ENCODE assay signal across 12 mouse cellular contexts in the genomic region with DNA sequence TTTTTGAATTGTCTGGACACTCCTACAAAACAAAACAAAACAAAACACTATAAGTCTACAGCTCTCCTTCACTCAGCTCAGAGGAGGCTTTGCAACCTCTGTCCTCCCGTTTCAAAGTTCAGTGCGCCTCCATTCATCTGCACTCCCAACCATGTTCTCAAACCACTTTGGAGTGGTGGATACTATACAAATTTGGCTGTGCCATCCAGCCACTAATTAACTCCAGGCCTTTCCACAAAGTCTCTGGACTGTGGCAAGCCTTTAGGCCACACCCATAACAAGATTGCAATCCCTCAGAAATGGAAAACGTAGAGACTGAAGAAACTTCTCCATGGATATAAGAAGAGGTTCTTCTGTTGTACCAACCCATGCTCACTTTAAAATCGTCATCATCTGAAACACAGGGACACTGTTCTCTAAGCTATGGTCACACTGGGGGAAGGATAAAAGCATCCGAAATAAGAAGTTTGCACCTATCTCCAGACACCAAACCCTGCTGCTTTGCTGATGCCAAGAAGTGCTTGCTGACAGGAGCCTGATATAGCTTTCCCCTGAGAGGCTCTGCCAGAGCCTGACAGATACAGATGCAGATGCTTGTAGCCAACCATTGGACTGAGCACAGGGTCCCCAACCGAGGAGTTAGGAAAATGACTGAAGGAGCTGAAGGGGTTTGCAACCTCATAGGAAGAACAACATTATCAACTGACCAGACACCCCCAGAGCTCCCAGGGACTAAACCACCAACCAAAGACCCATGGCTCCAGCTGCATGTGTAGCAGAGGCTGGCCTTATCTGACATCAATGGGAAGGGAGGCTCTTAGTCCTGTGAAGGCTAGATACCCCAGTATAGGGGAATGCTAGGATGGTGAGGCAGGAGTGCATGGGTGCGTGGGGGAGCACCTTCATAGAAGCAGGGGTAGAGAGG. TPM values are rescaled to one million over a fixed set of nuclear protein-coding genes. Genes with fewer than 3 reads are reported as not detected.
DNase-seq lines count a peak whose midpoint lies in the region; ATAC-seq lines count a peak whose summit lies in the region.
"Had no signal": no experiment of that assay in that cellular context is flagged by ENCODE, and none has a peak within 500 bp of the region (broad histone marks: within the 10 kb centered on the region; RNA-seq: fewer than 3 reads in every experiment).

No protein-coding gene starts in this region.

- H3K4me3 ChIP-seq in embryonic facial prominence, embryonic 14.5 days (ENCODE audit: low read depth, low read length), result no peak overlapping the region
- H3K4me3 ChIP-seq in embryonic facial prominence, embryonic 10.5 days, result no peak overlapping the region
- no peak overlapping the region for H3K4me3 ChIP-seq in neural tube, embryonic 15.5 days (replicated peaks)

- H3K27ac ChIP-seq in embryonic facial prominence, embryonic 14.5 days (replicated peaks; ENCODE audit: low read depth, low read length), result peak overlapping the region; percentile 57
- no peak overlapping the region for H3K27ac ChIP-seq in embryonic facial prominence, embryonic 10.5 days (replicated peaks)
- no peak overlapping the region for H3K27ac ChIP-seq in neural tube, embryonic 15.5 days (replicated peaks)

- no peak overlapping the region for H3K4me2 ChIP-seq in embryonic facial prominence, embryonic 14.5 days (ENCODE audit: low read depth, low read length)
- no peak overlapping the region for H3K4me2 ChIP-seq in neural tube, embryonic 15.5 days

- H3K9me3 ChIP-seq in embryonic facial prominence, embryonic 14.5 days (ENCODE audit: control insufficient read depth, low read length), result no peaks in the 10 kb centered on the region
- no peaks in the 10 kb centered on the region for H3K9me3 ChIP-seq in embryonic facial prominence, embryonic 10.5 days
- H3K9me3 ChIP-seq in neural tube, embryonic 15.5 days (replicated peaks), result no peaks in the 10 kb centered on the region

- no peak overlapping the region for H3K9ac ChIP-seq in embryonic facial prominence, embryonic 14.5 days (ENCODE audit: low read depth, low read length)
- no peak overlapping the region for H3K9ac ChIP-seq in neural tube, embryonic 15.5 days (replicated peaks)

- WGBS in embryonic facial prominence, embryonic 14.5 days, result 66% methylated on average over 7 of the region's 7 CpGs
- 77% methylated on average over 7 of the region's 7 CpGs for WGBS in embryonic facial prominence, embryonic 10.5 days
- 86% methylated on average over 7 of the region's 7 CpGs for WGBS in neural tube, embryonic 15.5 days

- no peaks in the 10 kb centered on the region for H3K27me3 ChIP-seq in embryonic facial prominence, embryonic 14.5 days (replicated peaks; ENCODE audit: control insufficient read depth, insufficient read depth, low read length)
- no peaks in the 10 kb centered on the region for H3K27me3 ChIP-seq in embryonic facial prominence, embryonic 10.5 days (replicated peaks; ENCODE audit: low read depth, poor library complexity, severe bottlenecking)
- no peaks in the 10 kb centered on the region for H3K27me3 ChIP-seq in neural tube, embryonic 15.5 days (replicated peaks)

- no peak for ATAC-seq in embryonic facial prominence, embryonic 14.5 days (ENCODE audit: low read depth)
- peak; percentile 47 for ATAC-seq in erythroblast, adult 5-6 weeks (replicated peaks; ENCODE audit: low FRiP score, poor library complexity, severe bottlenecking)
- peak; percentile 34 for ATAC-seq in megakaryocyte progenitor cell, adult 5-6 weeks (replicated peaks; ENCODE audit: poor library complexity)
- no peak for ATAC-seq in neural tube, embryonic 15.5 days (ENCODE audit: low FRiP score)

- peaks cover 11% of the 10 kb centered on the region; the same call in 1 of the 2 replicates for H3K4me1 ChIP-seq in embryonic facial prominence, embryonic 14.5 days (ENCODE audit: control insufficient read depth, insufficient read depth, low read length)
- H3K4me1 ChIP-seq in embryonic facial prominence, embryonic 10.5 days, result peaks cover 16% of the 10 kb centered on the region
- H3K4me1 ChIP-seq in neural tube, embryonic 15.5 days, result no peaks in the 10 kb centered on the region

- no peaks in the 10 kb centered on the region for H3K36me3 ChIP-seq in embryonic facial prominence, embryonic 14.5 days (ENCODE audit: control insufficient read depth, insufficient read depth, low read length)
- no peaks in the 10 kb centered on the region; the same call in 1 of the 2 replicates for H3K36me3 ChIP-seq in embryonic facial prominence, embryonic 10.5 days (replicated peaks)
- no peaks in the 10 kb centered on the region for H3K36me3 ChIP-seq in neural tube, embryonic 15.5 days

- DNase-seq in embryonic facial prominence, embryonic 14.5 days (ENCODE audit: low spot score), result peak; percentile 45
- DNase-seq in embryonic facial prominence, embryonic 10.5 days (ENCODE audit: low spot score), result no peak
- DNase-seq in kidney, adult 9 months, result peak; percentile 42
- DNase-seq in kidney, postnatal 10 days, result no peak
- no peak for DNase-seq in right cerebral cortex, postnatal 25 days
- DNase-seq: cerebellum, postnatal 25 days; kidney, adult 11 months; layer of hippocampus, adult 9-11 months; lung, postnatal 36 days had no signal

RNA-seq across cellular contexts. Expression of gene Emilin2, which starts 21.0 kb away (rescaled TPM):
- polyA plus RNA-seq in embryonic facial prominence, embryonic 14.5 days (2014; fragmentation: Nextera tagmentation; extraction: Ambion mirVana), result 23.1 and 24.5 TPM in 2 replicates
- polyA plus RNA-seq in embryonic facial prominence, embryonic 10.5 days (2016; fragmentation: Nextera tagmentation; extraction: Ambion mirVana), result 22.2 and 23.8 TPM in 2 replicates
- 92.0 and 100 TPM in 2 replicates for total RNA-seq in erythroblast, adult 5-6 weeks (2015; ENCODE audit: low replicate concordance)
- 129 and 143 TPM in 2 replicates for total RNA-seq in erythroblast, adult 5-6 weeks (2017; ENCODE audit: low replicate concordance)
- 14.6 and 16.3 TPM in 2 replicates for total RNA-seq in megakaryocyte progenitor cell, adult 5-6 weeks (2015)
- 20.0 and 23.5 TPM in 2 replicates for total RNA-seq in megakaryocyte progenitor cell, adult 5-6 weeks (2017)
- 2.8 and 4.0 TPM in 2 replicates for polyA plus RNA-seq in neural tube, embryonic 15.5 days (2015; fragmentation: Nextera tagmentation; extraction: Ambion mirVana)

Comparison
In these comparisons a context has a peak if more than half of its experiments do, and no peak if none do; other contexts are left out.
1. DNase-seq: peak in embryonic facial prominence, embryonic 14.5 days (single experiment) and kidney, adult 9 months (single experiment); none in embryonic facial prominence, embryonic 10.5 days (single experiment), kidney, postnatal 10 days (single experiment) and right cerebral cortex, postnatal 25 days (single experiment).
2. ATAC-seq: peak in erythroblast, adult 5-6 weeks (single experiment) and megakaryocyte progenitor cell, adult 5-6 weeks (single experiment); none in embryonic facial prominence, embryonic 14.5 days (single experiment) and neural tube, embryonic 15.5 days (single experiment).